Mouse (Mus musculus): ENCODE results near the gene Ly6g5b. TPM values are rescaled to one million over a fixed set of nuclear protein-coding genes. Genes with fewer than 3 reads are reported as not detected.
A peak's percentile ranks its signal among the peaks of the same experiment; 100 is the strongest.

The Ly6g5b gene
- total RNA-seq (2021) (under 1 TPM in 1 of 2 experiments, not detected in 1; 0.36 TPM), polyA plus RNA-seq (2012; rRNA removed) (0.23 and 0.35 TPM in 2 replicates)
- long read RNA-seq: 0 reads

DNA sequence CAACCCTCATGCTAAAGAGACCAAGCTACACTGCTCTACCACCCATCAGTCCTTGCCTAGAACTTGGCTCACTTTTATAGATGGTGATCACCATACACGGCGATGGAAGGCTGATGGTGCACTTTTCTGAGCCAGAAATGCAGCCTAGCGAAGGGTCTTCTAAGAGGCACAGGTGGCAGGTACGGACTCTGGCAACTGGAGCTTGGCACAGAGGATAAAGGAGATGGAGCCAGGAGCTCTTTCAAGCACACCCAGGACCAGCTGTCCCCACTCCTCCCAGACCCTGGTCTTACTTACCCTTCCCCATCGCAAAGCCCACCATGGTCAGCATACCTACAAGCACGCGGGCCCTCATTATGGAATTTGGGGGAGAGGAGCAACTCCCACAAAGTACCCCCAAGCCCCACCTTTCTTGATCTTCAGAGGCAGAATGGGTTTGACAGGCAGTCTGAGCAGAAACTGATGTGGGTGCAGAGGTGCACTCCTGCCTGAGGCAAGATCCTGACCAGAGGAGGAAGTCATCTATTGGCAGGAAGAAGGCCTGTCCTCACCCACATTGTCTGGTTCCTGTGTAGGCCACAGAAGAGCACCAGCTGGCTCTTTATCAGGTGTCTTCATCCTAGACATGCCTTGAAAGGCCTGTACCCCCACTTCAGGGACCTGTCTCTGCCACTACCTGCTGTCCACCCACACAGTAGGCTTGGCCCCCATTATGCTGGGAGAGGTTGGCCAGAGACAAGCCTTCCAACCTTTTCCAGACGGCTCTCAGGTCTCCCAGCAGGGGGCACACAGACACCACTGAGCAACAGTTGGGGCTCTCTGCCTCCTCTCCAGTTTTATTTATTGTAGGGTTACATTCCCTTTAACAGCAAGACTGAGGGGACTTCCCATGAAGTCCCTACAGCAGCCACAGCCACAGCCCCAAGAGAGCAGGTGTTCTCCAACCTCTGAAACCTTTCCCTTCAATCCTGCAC is at the start of gene Ly6g5b:
Gene Ly6g5b (minus strand): TSS at position 383 of the 974 bp plus-strand sequence.
- Histone ChIP-seq H3K36me3 (ENCODE audit: control insufficient read depth, insufficient read depth, low read length) (peaks cover 6% of the 10 kb centered on the region), H3K4me3 (no peak within 1 kb of the TSS), H3K9ac (ENCODE audit: low read depth, low read length) (no peak within 1 kb of the TSS), H3K27me3 (ENCODE audit: control insufficient read depth, insufficient read depth, low read length) (no peaks in the 10 kb centered on the region), H3K27ac (no peak within 1 kb of the TSS), H3K4me1 (ENCODE audit: control insufficient read depth, insufficient read depth, low read length) (peaks cover 4% of the 10 kb centered on the region), H3K79me2 (replicated peaks; ENCODE audit: control insufficient read depth, insufficient read depth, low read length) (peaks cover 2% of the 10 kb centered on the region; the same call in 1 of the 2 replicates)
- TF ChIP-seq POLR2A (IDR thresholded peaks at IDR 0.05; ENCODE audit: insufficient read depth, low read depth, low read length): no peak
- peak; percentile 56 for TF ChIP-seq CTCF (IDR thresholded peaks at IDR 0.05)
- DNase-seq: no peak
- intact Hi-C loops (cut with DNase I): no loop called here
- WGBS: 85% methylated on average over 8 of the region's 8 CpGs

DNA sequence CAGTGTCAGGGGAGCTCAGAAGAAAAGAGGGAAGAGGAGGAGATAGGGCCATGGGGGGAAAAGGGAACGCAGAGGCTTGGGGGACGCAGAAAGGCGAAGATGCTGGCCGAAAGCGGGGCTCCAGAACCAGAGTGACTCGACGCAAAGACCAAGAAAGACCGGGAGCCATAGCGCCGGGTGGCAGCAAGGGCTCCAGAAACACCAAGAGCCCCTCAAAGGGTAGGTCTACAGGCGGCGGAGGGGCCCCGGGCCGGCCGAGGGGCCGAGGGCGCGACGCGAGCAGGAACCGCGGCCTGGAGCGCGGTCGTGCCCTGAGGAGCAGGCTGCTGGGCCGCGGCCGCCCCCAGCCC is 49.0 kb upstream of the Ly6g5b start:
- Histone ChIP-seq H3K27ac (peak overlapping the region; percentile 96), H3K4me3 (peak overlapping the region; percentile 91), H3K36me3 (ENCODE audit: control insufficient read depth, insufficient read depth, low read length) (peaks cover 18% of the 10 kb centered on the region), H3K27me3 (ENCODE audit: control insufficient read depth, insufficient read depth, low read length) (no peaks in the 10 kb centered on the region), H3K9ac (ENCODE audit: low read depth, low read length) (peak overlapping the region; percentile 98), H3K4me1 (ENCODE audit: control insufficient read depth, insufficient read depth, low read length) (peaks cover 14% of the 10 kb centered on the region), H3K79me2 (replicated peaks; ENCODE audit: control insufficient read depth, insufficient read depth, low read length) (peaks cover 9% of the 10 kb centered on the region; the same call in 1 of the 2 replicates)
- WGBS: 0% methylated on average over 25 of the region's 28 CpGs
- intact Hi-C loops (cut with DNase I): loop anchor here (5.0 kb wide), 1 partner anchor 37 kb away; the partner anchor contains the start of gene D17H6S53E
- no peak for TF ChIP-seq CTCF (IDR thresholded peaks at IDR 0.05)
- no peak for TF ChIP-seq EP300 (IDR thresholded peaks at IDR 0.05; ENCODE audit: insufficient read depth, low read depth, low read length)
- no peak for TF ChIP-seq POLR2A (IDR thresholded peaks at IDR 0.05; ENCODE audit: insufficient read depth, low read depth, low read length)
- no peak for DNase-seq

DNA sequence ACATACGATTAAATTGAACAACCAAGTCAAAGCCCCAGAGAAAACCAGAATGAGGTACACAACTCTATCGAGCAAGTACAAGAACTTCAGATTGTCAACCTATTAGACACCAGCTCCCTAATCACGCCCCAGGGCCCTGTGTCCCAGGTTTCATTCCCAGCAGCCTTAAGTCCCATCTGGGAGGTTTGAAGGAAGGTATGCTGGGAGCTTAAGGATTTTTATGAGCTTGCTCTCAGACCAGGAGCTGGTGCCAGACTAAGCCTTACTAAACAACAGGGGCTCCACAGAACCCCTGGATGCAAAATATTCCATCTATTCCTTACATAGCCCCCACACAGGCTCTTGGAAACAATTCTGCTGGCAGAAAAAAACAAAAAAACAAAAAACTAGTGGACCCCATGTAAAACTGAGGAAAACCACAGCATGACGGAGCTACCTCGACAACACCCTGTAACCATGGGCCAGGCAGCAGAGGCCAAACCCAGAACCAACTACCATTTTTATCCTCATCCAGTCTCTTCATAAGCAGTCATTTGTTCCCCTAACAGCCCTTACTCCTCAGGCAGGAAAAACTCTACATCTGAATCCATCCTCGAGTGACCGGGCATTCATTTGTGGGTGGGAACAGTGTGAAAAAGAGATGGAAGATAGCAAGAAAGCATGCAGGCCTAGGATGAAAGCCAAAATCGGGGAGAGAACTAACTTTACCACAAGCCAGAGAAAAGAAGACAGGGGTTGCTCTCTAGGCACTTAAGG is 48.3 kb upstream of the Ly6g5b start:
- WGBS: 3% methylated on average over 8 of the region's 8 CpGs
- H3K4me3 ChIP-seq: peak overlapping the region; percentile 91
- H3K9ac ChIP-seq (ENCODE audit: low read depth, low read length): peak overlapping the region; percentile 98
- H3K79me2 ChIP-seq (replicated peaks; ENCODE audit: control insufficient read depth, insufficient read depth, low read length): peaks cover 9% of the 10 kb centered on the region; the same call in 1 of the 2 replicates
- no peaks in the 10 kb centered on the region for H3K27me3 ChIP-seq (ENCODE audit: control insufficient read depth, insufficient read depth, low read length)
- peak overlapping the region; percentile 96 for H3K27ac ChIP-seq
- intact Hi-C loops (cut with DNase I): loop anchor here (2.0 to 5.0 kb wide), 2 partner anchors 27 to 36 kb away; partner anchors contain the start of gene D17H6S53E
- TF ChIP-seq CTCF (IDR thresholded peaks at IDR 0.05) (no peak), EP300 (IDR thresholded peaks at IDR 0.05; ENCODE audit: insufficient read depth, low read depth, low read length) (no peak), POLR2A (IDR thresholded peaks at IDR 0.05; ENCODE audit: insufficient read depth, low read depth, low read length) (no peak)
- peaks cover 18% of the 10 kb centered on the region for H3K36me3 ChIP-seq (ENCODE audit: control insufficient read depth, insufficient read depth, low read length)
- peaks cover 14% of the 10 kb centered on the region for H3K4me1 ChIP-seq (ENCODE audit: control insufficient read depth, insufficient read depth, low read length)
- no peak for DNase-seq

DNA sequence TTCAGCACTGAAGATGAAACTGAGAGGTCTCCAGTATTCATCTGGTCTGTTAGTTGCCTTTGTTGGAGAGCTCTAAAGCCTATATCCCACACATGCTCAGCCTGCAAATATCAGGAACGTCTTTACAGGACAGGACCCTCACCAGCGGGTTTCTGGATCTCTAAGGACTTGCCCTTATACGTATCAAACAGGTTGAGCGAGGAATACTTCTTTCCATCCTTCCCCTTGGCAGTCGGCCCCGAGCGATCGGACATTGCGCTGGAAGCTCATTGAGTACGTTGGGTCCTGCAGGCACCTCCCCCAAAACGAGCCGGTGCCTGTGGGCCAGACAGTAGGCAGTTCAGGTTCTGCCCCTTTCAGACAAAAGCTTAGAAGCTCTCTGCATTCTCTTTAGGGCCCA is 47.5 kb upstream of the Ly6g5b start:
- peaks cover 9% of the 10 kb centered on the region; the same call in 1 of the 2 replicates for H3K79me2 ChIP-seq (replicated peaks; ENCODE audit: control insufficient read depth, insufficient read depth, low read length)
- H3K27me3 ChIP-seq (ENCODE audit: control insufficient read depth, insufficient read depth, low read length): no peaks in the 10 kb centered on the region
- 0 out of 2 replicates have a peak overlapping the region, but pooled peaks have one; percentile 0 for H3K27ac ChIP-seq
- H3K4me1 ChIP-seq (ENCODE audit: control insufficient read depth, insufficient read depth, low read length): peaks cover 14% of the 10 kb centered on the region
- WGBS: 4% methylated on average over 12 of the region's 12 CpGs
- H3K4me3 ChIP-seq: peak overlapping the region; percentile 91
- peak overlapping the region; percentile 51 for H3K9ac ChIP-seq (ENCODE audit: low read depth, low read length)
- peak in 1 of 2 experiments; percentile 61 for DNase-seq
- H3K36me3 ChIP-seq (ENCODE audit: control insufficient read depth, insufficient read depth, low read length): peaks cover 18% of the 10 kb centered on the region
- intact Hi-C loops (cut with DNase I): loop anchor here (2.0 to 5.0 kb wide), 2 partner anchors 26 to 35 kb away; partner anchors contain the start of gene D17H6S53E
- TF ChIP-seq EP300 (IDR thresholded peaks at IDR 0.05; ENCODE audit: insufficient read depth, low read depth, low read length): no peak
- no peak for TF ChIP-seq POLR2A (IDR thresholded peaks at IDR 0.05; ENCODE audit: insufficient read depth, low read depth, low read length)
- no peak for TF ChIP-seq CTCF (IDR thresholded peaks at IDR 0.05)

DNA sequence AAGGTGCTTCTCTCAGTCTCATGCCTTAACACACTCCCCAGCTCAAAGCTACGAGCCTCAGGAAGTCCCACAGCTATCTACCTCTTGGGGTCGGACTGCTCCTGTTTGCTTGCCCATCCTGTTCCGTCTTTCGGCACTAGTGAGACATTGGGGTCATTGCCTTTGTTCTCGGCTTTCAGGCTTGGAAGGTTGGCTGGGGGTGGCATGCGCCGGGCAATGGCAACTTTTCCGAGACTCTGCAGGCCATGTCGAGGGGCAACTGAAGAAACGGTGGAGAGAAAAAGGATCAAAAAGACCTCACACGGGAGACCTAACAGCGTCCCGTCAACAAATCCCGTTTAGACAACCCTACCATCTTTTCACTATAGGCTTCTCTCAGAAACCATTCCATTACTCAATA is 46.9 kb upstream of the Ly6g5b start:
- peak overlapping the region; percentile 5; the same call in 1 of the 2 replicates for H3K9ac ChIP-seq (ENCODE audit: low read depth, low read length)
- intact Hi-C loops (cut with DNase I): loop anchor here (2.0 to 5.0 kb wide), 2 partner anchors 25 to 35 kb away; partner anchors contain the start of gene D17H6S53E
- 0 out of 2 replicates have a peak overlapping the region, but pooled peaks have one; percentile 7 for H3K27ac ChIP-seq
- WGBS: 39% methylated on average over 14 of the region's 14 CpGs
- peaks cover 14% of the 10 kb centered on the region for H3K4me1 ChIP-seq (ENCODE audit: control insufficient read depth, insufficient read depth, low read length)
- peaks cover 18% of the 10 kb centered on the region for H3K36me3 ChIP-seq (ENCODE audit: control insufficient read depth, insufficient read depth, low read length)
- DNase-seq: no peak
- H3K27me3 ChIP-seq (ENCODE audit: control insufficient read depth, insufficient read depth, low read length): no peaks in the 10 kb centered on the region
- H3K79me2 ChIP-seq (replicated peaks; ENCODE audit: control insufficient read depth, insufficient read depth, low read length): peaks cover 9% of the 10 kb centered on the region; the same call in 1 of the 2 replicates
- no peak overlapping the region; the same call in 1 of the 2 replicates for H3K4me3 ChIP-seq
- TF ChIP-seq EP300 (IDR thresholded peaks at IDR 0.05; ENCODE audit: insufficient read depth, low read depth, low read length) (no peak), POLR2A (IDR thresholded peaks at IDR 0.05; ENCODE audit: insufficient read depth, low read depth, low read length) (no peak), CTCF (IDR thresholded peaks at IDR 0.05) (no peak)

Data from heart, adult 2 months (tissue).